Mouse (Mus musculus) fat pad, adult 2 months (tissue): ENCODE measurements around the gene Hist1h2ad.
"Not testable (repeated sequence)": the region's sequence is repeated elsewhere in the genome, so short reads cannot be mapped to it uniquely, and the experiment has no call there.

Experiments
- DNase-seq: peaks from one replicate; pipeline ENCODE4 v3.0.0-alpha.2; 2011; ENCODE audit warnings: low read depth, low spot score; ENCODE audit errors: extremely low read depth

Gene Hist1h2ad

GRCm38 (mm10) chr13:23620056-23620732 is 46.0 kb downstream of the Hist1h2ad start:
- DNase-seq = no peak

- peak; percentile 89 for DNase-seq
Measured at GRCm38 (mm10) chr13:23620733-23621531, 46.8 kb downstream of the Hist1h2ad start, which contains the start of gene Hist1h2be. TSS of gene Hist1h2be (minus strand) at chr13:23621124.

GRCm38 (mm10) chr13:23621532-23622174 is 47.5 kb downstream of the Hist1h2ad start:
- peak; percentile 80 for DNase-seq

- DNase-seq = not testable (repeated sequence)
Measured at GRCm38 (mm10) chr13:23622175-23622671, 48.0 kb downstream of the Hist1h2ad start, which contains the start of gene Hist1h1e. TSS of gene Hist1h1e (minus strand) at chr13:23622558.

GRCm38 (mm10) chr13:23622861-23623450 is 48.8 kb downstream of the Hist1h2ad start:
- DNase-seq = no peak
